Comparison of ENCODE assay signal across 20 mouse cellular contexts in genomic region chr11:116497313-116497712, GRCm38 (mm10). TPM values are rescaled to one million over a fixed set of nuclear protein-coding genes. Genes with fewer than 3 reads are reported as not detected.
DNase-seq lines count a peak whose midpoint lies in the region; ATAC-seq lines count a peak whose summit lies in the region.
"Had no signal": no experiment of that assay in that cellular context is flagged by ENCODE, and none has a peak within 500 bp of the region (broad histone marks: within the 10 kb centered on the region; RNA-seq: fewer than 3 reads in every experiment).

No protein-coding gene starts in this region.

- H3K4me3 ChIP-seq in midbrain, embryonic 15.5 days, result no peak overlapping the region
- H3K4me3 ChIP-seq: embryonic facial prominence, embryonic 10.5 days; embryonic facial prominence, embryonic 12.5 days; forebrain, embryonic 13.5 days; forebrain, embryonic 15.5 days had no signal

- H3K27me3 ChIP-seq in midbrain, embryonic 15.5 days (replicated peaks), result no peaks in the 10 kb centered on the region
- H3K27me3 ChIP-seq: embryonic facial prominence, embryonic 12.5 days; forebrain, embryonic 13.5 days; forebrain, embryonic 15.5 days had no signal

- H3K27ac ChIP-seq in midbrain, embryonic 15.5 days, result no peak overlapping the region
- H3K27ac ChIP-seq: embryonic facial prominence, embryonic 10.5 days; embryonic facial prominence, embryonic 12.5 days; forebrain, embryonic 13.5 days; forebrain, embryonic 15.5 days had no signal

- no peaks in the 10 kb centered on the region for H3K4me1 ChIP-seq in midbrain, embryonic 15.5 days
- H3K4me1 ChIP-seq: embryonic facial prominence, embryonic 12.5 days had no signal

- no peak overlapping the region for H3K4me2 ChIP-seq in midbrain, embryonic 15.5 days
- H3K4me2 ChIP-seq: embryonic facial prominence, embryonic 12.5 days; forebrain, embryonic 13.5 days; forebrain, embryonic 15.5 days had no signal

- 94% methylated on average over 4 of the region's 4 CpGs for WGBS in midbrain, embryonic 15.5 days

- no peak for ATAC-seq in midbrain, embryonic 15.5 days (replicated peaks)
- ATAC-seq: forebrain, embryonic 13.5 days; forebrain, embryonic 15.5 days; forebrain, postnatal 0 days had no signal

- H3K9ac ChIP-seq in midbrain, embryonic 15.5 days, result no peak overlapping the region
- H3K9ac ChIP-seq: embryonic facial prominence, embryonic 12.5 days; forebrain, embryonic 13.5 days; forebrain, embryonic 15.5 days; forebrain, postnatal 0 days had no signal

- no peaks in the 10 kb centered on the region for H3K9me3 ChIP-seq in midbrain, embryonic 15.5 days
- H3K9me3 ChIP-seq: embryonic facial prominence, embryonic 10.5 days; embryonic facial prominence, embryonic 12.5 days; forebrain, embryonic 13.5 days; forebrain, embryonic 15.5 days had no signal

- no peaks in the 10 kb centered on the region for H3K36me3 ChIP-seq in midbrain, embryonic 15.5 days (replicated peaks)
- H3K36me3 ChIP-seq: embryonic facial prominence, embryonic 10.5 days; embryonic facial prominence, embryonic 12.5 days; forebrain, embryonic 15.5 days had no signal

- peak; percentile 81 for DNase-seq in testis, postnatal 14 days (ENCODE audit: low spot score)
- no peak for DNase-seq in testis, postnatal 10 days (ENCODE audit: low spot score)
- DNase-seq in MEL-GATA-1-ER (ENCODE audit: extremely low read depth, low read depth), result peak; percentile 58
- no peak for DNase-seq in kidney, postnatal 25 days
- DNase-seq: adrenal gland, adult 2 months; adrenal gland, postnatal 10 days; adrenal gland, postnatal 25 days; cerebellum, adult 11 months; cerebellum, adult 18-20 months; cerebellum, adult 8-10 months; cerebellum, adult 9-11 months; cerebellum, postnatal 14 days; cerebellum, postnatal 36 days; forebrain, postnatal 0 days had no signal

RNA-seq across cellular contexts. Expression of gene Prpsap1, which starts 3.3 kb away (rescaled TPM):
- 199 and 200 TPM in 2 replicates for polyA plus RNA-seq in midbrain, embryonic 15.5 days (2015; fragmentation: Nextera tagmentation; extraction: Ambion mirVana)

RNA-seq across cellular contexts. Expression of gene Qrich2, which starts 31.3 kb away (rescaled TPM):
- not detected in 2 replicates for polyA plus RNA-seq in midbrain, embryonic 15.5 days (2015; fragmentation: Nextera tagmentation; extraction: Ambion mirVana)
- polyA plus RNA-seq: forebrain, embryonic 11.5 days; forebrain, embryonic 13.5 days; forebrain, embryonic 15.5 days; forebrain, postnatal 0 days had no signal

RNA-seq across cellular contexts. Expression of gene Sphk1, which starts 33.4 kb away (rescaled TPM):
- 5.3 and 7.3 TPM in 2 replicates for polyA plus RNA-seq in midbrain, embryonic 15.5 days (2015; fragmentation: Nextera tagmentation; extraction: Ambion mirVana)

Comparison
In these comparisons a context has a peak if more than half of its experiments do, and no peak if none do; other contexts are left out.
1. DNase-seq: peak in testis, postnatal 14 days (single experiment) and MEL-GATA-1-ER (single experiment); none in testis, postnatal 10 days (single experiment) and kidney, postnatal 25 days (0 of 2).